Mouse (Mus musculus) kidney, postnatal 36 days (tissue): ENCODE results near the gene Tepp.

Experiments
- DNase-seq, 2 experiments: peaks; one replicate each; pipeline ENCODE4 v3.0.0; 2021 to 2022; ENCODE audit warnings: mixed read lengths in 2 of 2

Gene Tepp

GRCm38 (mm10) chr8:95369581-95370326 is 59.4 kb downstream of the Tepp start:
- no peak for DNase-seq

- no peak for DNase-seq
Observed at GRCm38 (mm10) chr8:95373389-95374002, 63.1 kb downstream of the Tepp start.

- no peak for DNase-seq
Observed at GRCm38 (mm10) chr8:95374429-95374828, 64.1 kb downstream of the Tepp start.

- DNase-seq = no peak
Observed at GRCm38 (mm10) chr8:95375374-95375930, 65.1 kb downstream of the Tepp start.
